Mouse (Mus musculus) bone marrow macrophage, adult 2 months (primary cell): Measurements from ENCODE around the gene Arl11. TPM values are rescaled to one million over a fixed set of nuclear protein-coding genes. Genes with fewer than 3 reads are reported as not detected.
A peak's percentile ranks its signal among the peaks of the same experiment; 100 is the strongest.

Experiments
- H3K27ac ChIP-seq: 2 replicates; pipeline ENCODE4 v1.5.1; 2012; ENCODE audit warnings: low read depth, low read length; ENCODE audit not compliant: insufficient read depth
- H3K4me1 ChIP-seq: 2 replicates; pipeline ENCODE4 v1.6.1; 2012; ENCODE audit warnings: low read length; ENCODE audit not compliant: control insufficient read depth, insufficient read depth
- H3K4me3 ChIP-seq: 2 replicates; pipeline ENCODE4 v1.5.1; 2012; ENCODE audit warnings: mild to moderate bottlenecking, low read length, moderate library complexity; ENCODE audit not compliant: insufficient read depth
- CTCF ChIP-seq: IDR thresholded peaks from 2 replicates; pipeline ENCODE4 v1.5.1; 2012; ENCODE audit warnings: low read depth, mild to moderate bottlenecking, low read length, moderate library complexity
- POLR2A ChIP-seq: IDR thresholded peaks from 2 replicates; pipeline ENCODE4 v1.6.1; 2012; ENCODE audit warnings: mild to moderate bottlenecking, low read depth, low read length, borderline replicate concordance
- polyA plus RNA-seq: library from polyadenylated mRNA; stranded (reverse); fragments of >200 nt; gene quantifications from 2 replicates; pipeline ENCODE4 v1.2.4, GENCODE M21; 2012; ENCODE audit not compliant: missing spikeins, insufficient read depth, insufficient read length

Gene Arl11
- 97.1 and 103 TPM in 2 replicates for polyA plus RNA-seq

DNA sequence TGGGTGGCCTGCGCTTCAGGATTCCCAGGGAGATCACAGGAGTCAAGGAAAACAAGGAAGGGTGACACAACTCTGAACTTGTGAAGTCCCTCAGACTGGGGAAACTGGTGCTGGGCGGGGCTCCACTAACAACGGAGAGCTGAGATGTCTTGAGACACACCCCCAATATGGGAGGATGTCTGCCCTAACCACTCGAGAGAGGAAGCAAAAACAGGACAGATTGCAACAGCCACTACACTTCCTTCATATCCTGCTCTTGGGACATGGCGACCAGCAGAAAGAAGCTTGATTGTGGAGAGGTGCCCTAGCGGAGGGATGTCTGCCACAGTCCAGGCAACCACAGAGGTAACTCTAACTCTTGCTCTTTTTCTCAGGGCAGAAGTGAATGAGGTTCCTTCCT lies at the start of gene Arl11:
TSS of gene Arl11 (plus strand) at position 161 of the 400 bp plus-strand sequence.
- peak within 1 kb of the TSS; percentile 75 for H3K4me3 ChIP-seq
- H3K4me1 ChIP-seq = peaks cover 21% of the 10 kb centered on the region
- TF ChIP-seq CTCF = no peak
- TF ChIP-seq POLR2A = peak; percentile 77; the same call in 1 of the 2 replicates
- H3K27ac ChIP-seq = peak within 1 kb of the TSS; percentile 99

DNA sequence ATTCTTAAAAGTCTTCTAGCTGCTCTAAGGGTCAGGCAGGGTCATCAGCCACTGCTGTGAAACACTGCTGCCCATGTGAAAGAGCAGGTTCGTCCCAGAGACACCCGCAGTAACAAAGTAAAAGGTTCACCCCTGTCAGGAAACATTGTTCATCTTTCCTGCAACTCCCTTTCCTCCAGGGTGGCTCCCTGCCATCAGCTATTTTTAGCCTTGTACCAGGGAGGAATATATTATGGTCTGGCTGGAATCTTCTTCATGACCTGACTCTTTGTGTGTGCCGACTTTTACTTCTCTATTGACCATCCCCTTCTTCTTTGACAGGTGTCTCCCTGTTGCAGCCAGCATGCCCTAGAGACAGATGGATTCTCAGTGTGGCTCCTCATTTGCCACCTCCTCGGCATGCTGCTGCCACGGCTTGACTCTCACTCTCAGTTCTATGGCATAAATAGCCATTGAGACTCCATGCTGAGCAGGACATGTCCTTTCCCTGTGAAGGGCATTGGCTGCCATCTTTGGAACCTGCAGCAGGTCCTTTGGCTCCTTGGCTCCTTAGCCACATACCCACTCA lies 41.6 kb upstream of the Arl11 start:
- Histone ChIP-seq H3K4me3 (no peak overlapping the region), H3K4me1 (no peaks in the 10 kb centered on the region), H3K27ac (no peak overlapping the region)
- TF ChIP-seq CTCF (no peak), POLR2A (no peak)

GRCm38 (mm10) chr14:61274414-61275198 lies 34.9 kb upstream of the Arl11 start:
- H3K27ac ChIP-seq = no peak overlapping the region
- H3K4me3 ChIP-seq = no peak overlapping the region
- peaks cover 5% of the 10 kb centered on the region for H3K4me1 ChIP-seq
- TF ChIP-seq POLR2A (no peak), CTCF (no peak)

DNA sequence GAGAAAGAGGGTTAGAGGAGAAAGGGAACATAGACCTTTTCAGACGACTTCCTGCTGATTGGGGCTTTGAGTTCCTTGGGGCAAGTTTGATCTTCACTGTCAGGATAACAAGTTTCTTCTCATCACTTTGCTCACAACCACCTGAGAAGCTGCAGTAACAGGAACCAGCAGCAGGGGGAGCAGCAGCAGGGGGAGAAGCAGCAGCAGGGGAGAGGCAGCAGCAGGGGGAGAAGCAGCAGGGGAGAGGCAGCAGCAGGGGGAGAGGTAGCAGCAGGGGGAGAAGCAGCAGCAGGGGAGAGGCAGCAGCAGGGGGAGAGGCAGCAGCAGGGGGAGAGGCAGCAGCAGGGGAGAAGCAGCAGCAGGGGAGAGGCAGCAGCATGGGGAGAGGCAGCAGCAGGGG lies 32.3 kb upstream of the Arl11 start:
- peaks cover 5% of the 10 kb centered on the region for H3K4me1 ChIP-seq
- peak; percentile 24; the same call in 1 of the 2 replicates for TF ChIP-seq CTCF
- TF ChIP-seq POLR2A = no peak

GRCm38 (mm10) chr14:61278676-61279300 lies 30.8 kb upstream of the Arl11 start:
- no peak overlapping the region for H3K4me3 ChIP-seq
- TF ChIP-seq CTCF = no peak
- TF ChIP-seq POLR2A = no peak
- H3K4me1 ChIP-seq = peaks cover 5% of the 10 kb centered on the region
- H3K27ac ChIP-seq = no peak overlapping the region

More for the DNA sequence above, 32.3 kb upstream of the Arl11 start:
- Histone ChIP-seq H3K27ac (no peak overlapping the region), H3K4me3 (no peak overlapping the region)

GRCm38 (mm10) chr14:61288606-61289286 lies 20.8 kb upstream of the Arl11 start:
- H3K4me3 ChIP-seq = peak overlapping the region; percentile 44
- H3K4me1 ChIP-seq = peaks cover 9% of the 10 kb centered on the region
- TF ChIP-seq CTCF (no peak), POLR2A (no peak)
- H3K27ac ChIP-seq = no peak overlapping the region

DNA sequence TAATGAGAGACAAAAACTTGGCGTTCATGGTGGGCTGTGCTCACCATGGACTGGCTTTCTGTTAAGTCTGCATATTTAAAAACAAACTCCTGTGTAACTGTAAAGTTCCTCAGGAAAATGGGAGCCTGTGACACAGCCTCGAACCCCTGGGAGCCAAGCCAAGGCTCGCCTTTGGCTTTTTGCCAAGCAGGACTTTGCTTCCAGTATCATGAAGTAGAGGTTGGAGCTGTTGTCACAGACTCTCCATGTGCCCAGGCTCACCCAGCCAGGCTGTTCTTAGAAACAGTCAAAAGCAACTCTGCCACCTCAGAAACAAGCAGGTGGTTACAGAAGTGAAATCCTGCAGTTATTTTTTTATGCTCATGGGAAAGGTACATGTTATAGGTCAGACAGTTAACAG lies 18.9 kb upstream of the Arl11 start:
- TF ChIP-seq CTCF (no peak), POLR2A (no peak)
- Histone ChIP-seq H3K27ac (no peak overlapping the region), H3K4me1 (peaks cover 9% of the 10 kb centered on the region), H3K4me3 (no peak overlapping the region)

DNA sequence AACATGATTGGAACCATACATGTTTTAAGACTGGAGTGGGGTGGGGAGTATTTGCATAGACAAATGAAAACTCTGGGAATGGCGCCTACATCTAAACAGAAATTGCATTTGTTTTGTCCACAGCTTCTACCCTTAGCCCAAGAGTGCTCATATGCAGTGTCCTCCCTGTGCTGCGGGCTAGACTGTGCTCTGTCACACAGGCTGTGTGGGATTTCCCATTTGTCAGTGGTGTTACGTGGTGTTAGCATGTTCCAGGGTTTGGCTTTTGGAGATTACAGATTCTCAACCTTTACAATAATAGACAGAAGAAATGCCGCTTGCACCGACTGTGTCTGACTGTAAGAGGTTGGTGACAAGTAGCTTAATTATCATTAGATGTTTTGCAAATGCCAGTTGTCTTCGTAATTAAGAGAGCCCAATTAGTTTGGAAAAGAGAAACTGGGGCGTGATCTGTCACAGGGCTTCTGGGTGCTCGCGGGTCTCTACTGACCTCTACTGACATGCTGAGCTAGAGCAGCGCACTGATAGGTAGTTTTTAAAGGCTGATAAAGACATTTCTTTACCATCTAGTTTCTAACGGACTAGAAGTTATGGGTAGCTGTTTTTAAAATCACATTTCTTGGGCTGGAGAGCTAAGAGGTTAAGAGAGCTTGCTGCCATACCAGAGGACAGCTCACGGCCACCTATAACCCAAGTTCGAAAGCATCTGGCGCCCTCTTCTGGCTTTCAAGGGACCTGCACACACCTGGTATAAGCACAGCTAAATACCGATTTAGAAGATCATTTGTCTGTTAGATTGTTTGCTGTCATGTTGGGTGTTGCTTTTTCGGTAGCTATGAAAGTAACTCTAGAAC lies 15.4 kb upstream of the Arl11 start:
- no peak overlapping the region for H3K27ac ChIP-seq
- TF ChIP-seq CTCF = peak; percentile 69
- TF ChIP-seq POLR2A = no peak
- no peak overlapping the region for H3K4me3 ChIP-seq
- peaks cover 3% of the 10 kb centered on the region for H3K4me1 ChIP-seq

DNA sequence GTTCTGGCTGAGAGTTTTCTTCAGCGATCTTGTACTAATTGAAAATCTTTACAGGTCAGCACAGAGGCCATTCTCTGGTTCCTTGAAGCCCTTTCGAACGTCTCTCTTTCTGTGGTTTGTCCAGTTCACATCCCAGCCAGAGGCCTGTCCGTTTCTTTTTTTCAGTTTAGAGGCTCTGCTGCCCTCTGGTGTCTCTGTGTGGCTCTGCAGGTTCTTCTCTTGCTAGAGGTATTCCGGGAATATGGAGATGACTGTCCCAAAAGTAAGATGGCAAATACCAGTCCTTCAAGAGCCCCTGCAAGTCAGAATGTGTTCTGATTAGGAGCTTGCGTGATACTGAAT lies 14.8 kb upstream of the Arl11 start:
- TF ChIP-seq CTCF (no peak), POLR2A (no peak)
- Histone ChIP-seq H3K4me3 (no peak overlapping the region), H3K27ac (no peak overlapping the region)

More for the DNA sequence above, 14.8 kb upstream of the Arl11 start:
- 0 out of 2 replicates have a peak, but pooled peaks cover 2% of the 10 kb centered on the region for H3K4me1 ChIP-seq
